Mouse (Mus musculus): ENCODE measurements around the gene Il1f8.
"Not testable (repeated sequence)": the region's sequence is repeated elsewhere in the genome, so short reads cannot be mapped to it uniquely, and the experiment has no call there.

Gene Il1f8

GRCm38 (mm10) chr2:24152861-24153260, at the start of gene Il1f8:
Il1f8 (plus strand) TSS chr2:24153161.
- DNase-seq (ENCODE audit: low read depth in 1 of 2, low spot score in 2 of 2), result no peak

DNA sequence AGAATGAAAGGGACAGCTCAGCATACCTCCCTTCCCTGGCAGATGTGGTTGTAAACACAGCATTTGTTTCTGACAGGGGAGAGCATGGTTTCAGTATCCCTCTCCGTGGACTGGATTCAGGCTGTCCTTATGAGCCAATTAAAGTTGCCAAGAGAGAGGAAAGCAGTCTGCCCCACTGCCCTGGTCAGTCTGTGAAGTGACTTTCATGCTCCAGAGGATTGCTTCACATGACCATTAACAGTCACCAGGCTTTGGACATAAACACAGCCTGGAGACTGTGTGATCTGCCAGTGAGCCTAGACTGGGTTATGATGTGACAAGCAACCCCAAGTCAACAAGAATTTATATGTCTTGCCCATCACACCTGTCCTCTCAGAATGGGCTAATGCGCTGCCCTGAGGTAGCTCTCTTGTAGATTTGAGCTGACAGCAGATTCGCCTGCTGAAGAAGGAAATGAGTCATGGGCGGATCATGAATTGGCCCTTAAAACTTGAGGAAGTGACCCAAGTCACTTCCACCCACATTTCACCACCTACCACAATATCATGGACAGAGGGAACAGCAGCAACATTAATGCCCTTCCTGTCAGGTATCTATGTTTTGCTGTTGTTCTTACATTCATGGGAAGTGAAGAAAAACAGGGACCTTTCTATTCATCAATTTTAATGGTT, 49.2 kb upstream of the Il1f8 start:
- DNase-seq (ENCODE audit: low read depth in 1 of 2, low spot score in 2 of 2), result peak; percentile 1 to 2

GRCm38 (mm10) chr2:24109085-24109484, 43.9 kb upstream of the Il1f8 start:
- DNase-seq (ENCODE audit: low read depth in 1 of 2, low spot score in 2 of 2), result no peak

DNA sequence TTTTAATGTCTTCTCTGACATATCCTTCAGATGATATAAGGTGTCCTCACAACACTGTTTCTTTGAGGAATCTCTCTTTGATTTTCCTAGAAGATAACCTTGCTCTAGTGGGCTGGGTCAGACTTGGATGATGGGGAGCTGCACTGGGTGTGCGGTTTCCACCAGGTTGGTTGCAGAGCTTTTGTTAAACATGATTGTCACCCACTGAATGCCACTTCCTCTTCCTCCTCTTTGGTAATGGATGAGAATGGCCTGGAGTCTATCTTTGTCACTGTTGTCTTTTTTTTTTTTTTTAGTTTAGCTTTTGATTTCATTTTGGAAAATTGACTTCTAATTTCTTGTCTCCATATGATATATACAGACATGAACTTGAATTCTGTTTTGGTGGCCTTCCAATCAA, 18.6 kb upstream of the Il1f8 start:
- DNase-seq (ENCODE audit: low read depth in 1 of 2, low spot score in 2 of 2), result no peak

GRCm38 (mm10) chr2:24181683-24182331, 28.8 kb downstream of the Il1f8 start:
- not testable (repeated sequence) for DNase-seq (ENCODE audit: low read depth in 1 of 2, low spot score in 2 of 2)

GRCm38 (mm10) chr2:24182423-24183147, 29.6 kb downstream of the Il1f8 start:
- not testable (repeated sequence) for DNase-seq (ENCODE audit: low read depth in 1 of 2, low spot score in 2 of 2)

DNA sequence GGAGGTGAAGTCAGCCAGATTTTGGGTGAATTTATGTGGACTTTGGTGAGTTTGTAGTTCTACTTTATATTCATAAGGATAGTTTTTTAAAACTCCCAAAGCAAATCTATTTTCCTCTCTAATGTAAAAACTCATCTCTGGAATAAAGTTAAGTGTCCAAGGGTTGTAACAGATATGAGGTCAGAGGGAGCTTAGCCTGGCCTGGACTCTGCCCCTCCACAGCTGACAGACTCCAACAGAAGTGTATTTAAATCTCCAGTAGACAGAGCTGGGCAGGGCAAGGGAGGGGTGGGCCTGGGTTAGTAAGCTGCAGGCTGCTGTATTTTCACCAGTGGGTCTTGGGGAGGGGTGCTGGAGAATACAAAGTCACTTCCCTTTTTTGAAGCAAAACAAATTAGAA, 31.1 kb downstream of the Il1f8 start:
- DNase-seq (ENCODE audit: low read depth in 1 of 2, low spot score in 2 of 2), result not testable (repeated sequence)

GRCm38 (mm10) chr2:24186176-24186575, 33.2 kb downstream of the Il1f8 start, which contains the start of gene Il1f9:
Il1f9 (plus strand) TSS chr2:24186476.
- no peak for DNase-seq (ENCODE audit: low read depth in 1 of 2, low spot score in 2 of 2)

GRCm38 (mm10) chr2:24187585-24187984, 34.6 kb downstream of the Il1f8 start:
- DNase-seq (ENCODE audit: low read depth in 1 of 2, low spot score in 2 of 2), result no peak

GRCm38 (mm10) chr2:24188189-24188588, 35.2 kb downstream of the Il1f8 start:
- no peak for DNase-seq (ENCODE audit: low read depth in 1 of 2, low spot score in 2 of 2)
